25 mouse cellular contexts compared by ENCODE assay signal in genomic region chr3:139637887-139638286, GRCm38 (mm10).
"Had no signal": no experiment of that assay in that cellular context is flagged by ENCODE, and none has a peak within 500 bp of the region (broad histone marks: within the 10 kb centered on the region; RNA-seq: fewer than 3 reads in every experiment).

No protein-coding gene starts in this region.

- H3K27ac ChIP-seq: kidney, postnatal 0 days; layer of hippocampus, adult 2 months; limb, embryonic 10.5 days; limb, embryonic 13.5 days; liver, embryonic 12.5 days; liver, embryonic 15.5 days; lung, embryonic 15.5 days; midbrain, embryonic 10.5 days; midbrain, embryonic 15.5 days; neural tube, embryonic 12.5 days; neural tube, embryonic 15.5 days; stomach, postnatal 0 days had no signal

- ATAC-seq: liver, embryonic 12.5 days; midbrain, embryonic 15.5 days had no signal

- H3K4me3 ChIP-seq: layer of hippocampus, adult 2 months; limb, embryonic 10.5 days; limb, embryonic 13.5 days; liver, embryonic 12.5 days; liver, embryonic 15.5 days; lung, embryonic 15.5 days; megakaryocyte, embryonic 14.5 days; midbrain, embryonic 10.5 days; midbrain, embryonic 15.5 days; neural tube, embryonic 12.5 days; neural tube, embryonic 15.5 days had no signal

- H3K4me2 ChIP-seq: limb, embryonic 13.5 days; liver, embryonic 12.5 days; liver, embryonic 15.5 days; lung, embryonic 15.5 days; midbrain, embryonic 15.5 days; neural tube, embryonic 12.5 days; neural tube, embryonic 15.5 days had no signal

- H3K4me1 ChIP-seq: limb, embryonic 10.5 days; limb, embryonic 13.5 days; liver, embryonic 12.5 days; liver, embryonic 15.5 days; lung, embryonic 15.5 days; megakaryocyte, embryonic 14.5 days; midbrain, embryonic 10.5 days; midbrain, embryonic 15.5 days; neural tube, embryonic 12.5 days; neural tube, embryonic 15.5 days had no signal

- H3K9me3 ChIP-seq: limb, embryonic 10.5 days; limb, embryonic 13.5 days; liver, embryonic 12.5 days; liver, embryonic 15.5 days; lung, embryonic 15.5 days; megakaryocyte, embryonic 14.5 days; midbrain, embryonic 10.5 days; midbrain, embryonic 15.5 days; neural tube, embryonic 12.5 days; neural tube, embryonic 15.5 days had no signal

- H3K27me3 ChIP-seq: limb, embryonic 13.5 days; liver, embryonic 12.5 days; liver, embryonic 15.5 days; lung, embryonic 15.5 days; megakaryocyte, embryonic 14.5 days; midbrain, embryonic 15.5 days; neural tube, embryonic 12.5 days; neural tube, embryonic 15.5 days had no signal

- H3K9ac ChIP-seq: limb, embryonic 13.5 days; liver, embryonic 12.5 days; liver, embryonic 15.5 days; lung, embryonic 15.5 days; midbrain, embryonic 15.5 days; neural tube, embryonic 12.5 days; neural tube, embryonic 15.5 days had no signal

- DNase-seq: kidney, postnatal 25 days; layer of hippocampus, adult 9-11 months; liver; lung, adult 18-20 months; lung, postnatal 10 days; lung, postnatal 36 days; right cerebral cortex, adult 18-20 months; right cerebral cortex, postnatal 14 days; right cerebral cortex, postnatal 4 days; thymus, adult 2 months; thymus, postnatal 14 days; thymus, postnatal 4 days had no signal

- H3K36me3 ChIP-seq: limb, embryonic 10.5 days; limb, embryonic 13.5 days; liver, embryonic 12.5 days; liver, embryonic 15.5 days; lung, embryonic 15.5 days; midbrain, embryonic 10.5 days; midbrain, embryonic 15.5 days; neural tube, embryonic 12.5 days; neural tube, embryonic 15.5 days had no signal
